Mouse (Mus musculus): ENCODE data around the gene Cabp2. TPM values are rescaled to one million over a fixed set of nuclear protein-coding genes. Genes with fewer than 3 reads are reported as not detected.

Gene Cabp2
- polyA plus RNA-seq (2017; shearing (Covaris generic)) = not detected

DNA sequence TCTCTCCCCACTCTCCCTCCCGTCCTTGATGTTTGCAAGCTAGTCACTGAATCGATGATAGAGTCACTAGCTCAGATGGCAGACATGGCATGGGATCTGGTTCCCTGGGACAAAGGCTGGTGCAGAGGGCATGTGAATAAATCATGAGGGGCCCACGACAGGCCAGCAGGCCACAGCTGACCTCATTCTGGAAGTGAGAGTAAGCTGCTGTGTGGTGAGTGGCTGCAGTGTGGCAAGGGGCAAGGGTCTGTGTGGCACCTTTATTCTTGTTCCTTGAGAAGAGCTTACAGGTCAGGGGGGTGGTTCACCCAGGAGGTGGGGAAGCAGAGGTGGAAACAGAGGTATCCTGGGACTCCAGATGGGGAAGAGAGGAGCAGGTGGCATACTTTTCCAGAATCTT lies at the start of gene Cabp2:
Cabp2 (plus strand) TSS at position 185 of the 400 bp plus-strand sequence.

DNA sequence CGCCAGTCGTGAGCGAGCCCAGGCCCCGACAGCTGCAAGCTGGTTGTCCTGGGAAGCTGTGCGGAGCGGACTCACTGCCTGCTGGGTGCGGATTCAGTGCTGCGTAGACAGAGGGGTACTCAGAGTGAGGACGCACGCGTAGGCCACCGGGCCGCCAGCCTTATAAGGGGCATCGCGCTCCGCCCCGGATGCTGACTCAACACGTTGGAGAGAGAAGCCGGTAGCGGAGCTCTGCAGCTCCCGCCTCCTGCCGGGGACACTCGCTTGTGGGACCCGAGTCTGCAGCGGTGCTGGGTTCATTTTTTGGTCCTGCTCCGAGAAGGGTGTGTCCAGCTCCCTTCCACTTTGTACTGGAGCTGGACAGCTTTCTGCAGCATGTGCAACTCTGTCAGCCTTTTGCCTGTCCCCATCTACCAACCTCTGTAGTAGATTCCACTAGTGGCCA lies 43.6 kb upstream of the Cabp2 start, which contains the start of gene Gstp1:
Gstp1 (minus strand) TSS at position 198 of the 445 bp plus-strand sequence.

GRCm38 (mm10) chr19:4045966-4046865 lies 35.2 kb upstream of the Cabp2 start, which contains the start of gene Gstp2:
Gstp2 (minus strand) TSS chr19:4046023.

DNA sequence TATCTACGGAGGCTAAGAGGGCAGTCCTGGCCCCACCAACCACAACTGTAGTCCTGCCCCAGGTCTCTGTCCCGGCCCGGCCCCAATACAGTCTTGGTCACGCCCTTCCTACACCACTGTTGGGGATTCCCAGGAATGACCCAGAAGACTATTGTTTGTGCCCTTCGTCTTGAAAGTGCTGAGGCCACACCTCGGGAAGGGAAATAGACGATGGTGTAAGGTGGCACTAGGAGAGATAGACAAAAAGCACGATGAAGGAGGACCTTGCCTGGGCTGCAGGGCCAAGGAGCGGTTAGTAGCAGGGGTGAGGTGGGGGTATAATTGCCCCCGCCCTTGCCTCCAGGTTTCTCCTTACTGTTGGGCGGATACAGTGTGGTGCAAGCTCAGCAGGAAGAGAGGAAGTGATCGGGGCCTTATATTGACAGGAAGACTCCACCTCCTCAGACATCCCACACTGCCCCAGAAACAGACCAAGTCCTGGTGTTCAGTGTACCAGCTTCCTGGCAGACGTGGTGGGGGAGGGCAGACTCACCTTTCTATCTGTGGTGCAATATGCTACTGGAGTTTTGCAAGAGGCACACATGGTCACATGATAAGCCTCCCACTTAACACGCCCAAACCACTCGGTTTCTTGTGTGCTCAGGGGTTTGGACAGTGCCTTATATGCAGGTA lies 22.2 kb upstream of the Cabp2 start, which contains the start of gene Gstp3:
Gstp3 (minus strand) TSS at position 501 of the 672 bp plus-strand sequence.

GRCm38 (mm10) chr19:4096642-4097440 lies 15.5 kb downstream of the Cabp2 start, which contains the start of gene Cdk2ap2:
Cdk2ap2 (plus strand) TSS chr19:4097182.

GRCm38 (mm10) chr19:4099837-4100717 lies 18.7 kb downstream of the Cabp2 start, which contains the start of gene Pitpnm1:
Pitpnm1 (plus strand) TSS chr19:4099998.

DNA sequence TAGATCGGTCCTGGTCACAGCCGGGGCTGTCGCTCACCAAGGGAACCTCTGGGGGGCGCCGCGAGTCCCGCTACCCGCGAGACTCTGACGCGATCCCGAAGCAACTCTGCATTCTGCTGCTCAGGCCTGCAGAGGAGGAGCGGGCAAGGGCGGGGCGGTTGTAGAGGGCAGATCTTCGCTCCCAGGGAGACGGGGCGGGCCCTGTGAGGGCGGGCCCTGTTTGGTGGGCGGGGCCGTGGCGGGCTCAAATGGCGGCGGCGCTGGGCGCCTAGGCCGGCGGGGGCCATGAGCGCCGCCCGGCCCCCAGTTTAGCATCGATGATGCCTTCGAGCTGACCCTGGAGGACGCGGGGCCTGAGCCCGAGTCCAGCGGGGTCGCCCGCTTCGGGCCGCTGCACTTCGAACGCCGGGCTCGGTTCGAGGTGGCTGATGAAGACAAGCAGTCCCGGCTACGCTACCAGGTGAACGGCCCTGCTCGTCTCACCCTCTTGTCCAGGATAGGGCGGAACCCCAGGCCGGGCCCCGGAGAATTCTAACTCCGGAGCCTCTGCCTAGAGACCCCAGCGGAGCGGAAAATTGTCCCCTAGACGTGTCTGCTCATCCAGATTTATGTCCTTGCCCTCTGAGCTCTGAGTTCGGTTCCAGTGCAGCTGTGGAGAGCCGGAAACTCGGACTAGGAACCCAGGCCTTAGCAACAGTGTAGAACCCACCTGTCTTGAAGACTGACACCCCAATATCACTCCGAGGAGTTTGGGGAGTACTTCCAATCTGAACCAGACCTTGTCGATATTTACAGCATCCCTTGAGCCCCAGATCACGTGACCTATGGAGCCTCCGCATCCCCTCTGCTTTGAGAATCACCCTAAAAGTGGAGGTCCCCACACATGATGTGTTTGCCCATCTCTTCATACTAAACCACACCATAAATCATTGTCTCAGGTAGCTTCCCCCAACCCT lies 44.6 kb downstream of the Cabp2 start, which contains the start of gene Aip:
Aip (minus strand) TSS at position 118 of the 956 bp plus-strand sequence.

Other genes starting within 250 kb of the Cabp2 start
- 2.1 TPM for gene Chka, start 229.8 kb upstream of the Cabp2 start, polyA plus RNA-seq (2017; shearing (Covaris generic))
- 63.1 TPM for gene Tcirg1, start 174.4 kb upstream of the Cabp2 start, polyA plus RNA-seq (2017; shearing (Covaris generic))
- 259 TPM for gene Ndufs8, start 168.8 kb upstream of the Cabp2 start, polyA plus RNA-seq (2017; shearing (Covaris generic))
- 0.29 TPM for gene Aldh3b1, start 151.8 kb upstream of the Cabp2 start, polyA plus RNA-seq (2017; shearing (Covaris generic))
- gene Unc93b1, start 146.4 kb upstream of the Cabp2 start, polyA plus RNA-seq (2017; shearing (Covaris generic)) = 47.5 TPM
- gene Aldh3b3, start 122.9 kb upstream of the Cabp2 start, polyA plus RNA-seq (2017; shearing (Covaris generic)) = not detected
- not detected for gene Aldh3b2, start 109.2 kb upstream of the Cabp2 start, polyA plus RNA-seq (2017; shearing (Covaris generic))
- 0.71 TPM for gene Acy3, start 95.0 kb upstream of the Cabp2 start, polyA plus RNA-seq (2017; shearing (Covaris generic))
- gene Tbx10, start 88.8 kb upstream of the Cabp2 start, polyA plus RNA-seq (2017; shearing (Covaris generic)) = not detected
- gene Nudt8, start 81.0 kb upstream of the Cabp2 start, polyA plus RNA-seq (2017; shearing (Covaris generic)) = 9.1 TPM
- 1.4 TPM for gene Gm49405, start 81.0 kb upstream of the Cabp2 start, polyA plus RNA-seq (2017; shearing (Covaris generic))
- 2.1 TPM for gene Doc2g, start 78.3 kb upstream of the Cabp2 start, polyA plus RNA-seq (2017; shearing (Covaris generic))
- 169 TPM for gene Ndufv1, start 68.8 kb upstream of the Cabp2 start, polyA plus RNA-seq (2017; shearing (Covaris generic))
- gene Gstp1, start 43.6 kb upstream of the Cabp2 start, polyA plus RNA-seq (2017; shearing (Covaris generic)) = 708 TPM
- gene Gstp2, start 35.6 kb upstream of the Cabp2 start, polyA plus RNA-seq (2017; shearing (Covaris generic)) = 3.2 TPM
- 149 TPM for gene Gstp3, start 22.0 kb upstream of the Cabp2 start, polyA plus RNA-seq (2017; shearing (Covaris generic))
- 1,029 TPM for gene Cdk2ap2, start 15.6 kb downstream of the Cabp2 start, polyA plus RNA-seq (2017; shearing (Covaris generic))
- gene Pitpnm1, start 18.4 kb downstream of the Cabp2 start, polyA plus RNA-seq (2017; shearing (Covaris generic)) = 346 TPM
- 228 TPM for gene Aip, start 44.3 kb downstream of the Cabp2 start, polyA plus RNA-seq (2017; shearing (Covaris generic))
- not detected for gene Gpr152, start 58.2 kb downstream of the Cabp2 start, polyA plus RNA-seq (2017; shearing (Covaris generic))
- gene Cabp4, start 62.5 kb downstream of the Cabp2 start, polyA plus RNA-seq (2017; shearing (Covaris generic)) = 0.38 TPM
- gene Coro1b, start 67.0 kb downstream of the Cabp2 start, polyA plus RNA-seq (2017; shearing (Covaris generic)) = 424 TPM
- gene Ptprcap, start 72.0 kb downstream of the Cabp2 start, polyA plus RNA-seq (2017; shearing (Covaris generic)) = 1,706 TPM
- 58.8 TPM for gene Rps6kb2, start 81.8 kb downstream of the Cabp2 start, polyA plus RNA-seq (2017; shearing (Covaris generic))
- gene Carns1, start 93.9 kb downstream of the Cabp2 start, polyA plus RNA-seq (2017; shearing (Covaris generic)) = 11.0 TPM
- gene Tbc1d10c, start 109.7 kb downstream of the Cabp2 start, polyA plus RNA-seq (2017; shearing (Covaris generic)) = 828 TPM
- 1,287 TPM for gene Ppp1ca, start 110.5 kb downstream of the Cabp2 start, polyA plus RNA-seq (2017; shearing (Covaris generic))
- 82.8 TPM for gene Rad9a, start 120.1 kb downstream of the Cabp2 start, polyA plus RNA-seq (2017; shearing (Covaris generic))
- gene Clcf1, start 132.7 kb downstream of the Cabp2 start, polyA plus RNA-seq (2017; shearing (Covaris generic)) = 39.2 TPM
- not detected for gene AC109138.7, start 132.8 kb downstream of the Cabp2 start, polyA plus RNA-seq (2017; shearing (Covaris generic))
- gene Pold4, start 150.3 kb downstream of the Cabp2 start, polyA plus RNA-seq (2017; shearing (Covaris generic)) = 139 TPM
- 1.5 TPM for gene Ssh3, start 187.6 kb downstream of the Cabp2 start, polyA plus RNA-seq (2017; shearing (Covaris generic))
- gene Ankrd13d, start 201.6 kb downstream of the Cabp2 start, polyA plus RNA-seq (2017; shearing (Covaris generic)) = 3.8 TPM
- gene Grk2, start 224.6 kb downstream of the Cabp2 start, polyA plus RNA-seq (2017; shearing (Covaris generic)) = 52.5 TPM